Mouse (Mus musculus): ENCODE results near the gene Gm6370. TPM values are rescaled to one million over a fixed set of nuclear protein-coding genes. Genes with fewer than 3 reads are reported as not detected.
"Not testable (repeated sequence)": the region's sequence is repeated elsewhere in the genome, so short reads cannot be mapped to it uniquely, and the experiment has no call there.

Gene Gm6370
- total RNA-seq (2021) = not detected
- long read RNA-seq = 0 reads

- not testable (repeated sequence) for DNase-seq (ENCODE audit: low spot score in 2 of 2)
Measured at GRCm38 (mm10) chr5:146491063-146491462, at the start of gene Gm6370. TSS of gene Gm6370 (plus strand) at chr5:146491363.

GRCm38 (mm10) chr5:146442767-146443166 lies 48.4 kb upstream of the Gm6370 start:
- DNase-seq (ENCODE audit: low spot score in 2 of 2) = no peak

- DNase-seq (ENCODE audit: low spot score in 2 of 2) = no peak
Measured at GRCm38 (mm10) chr5:146446633-146447032, 44.5 kb upstream of the Gm6370 start.

- no peak for DNase-seq (ENCODE audit: low spot score in 2 of 2)
Measured at GRCm38 (mm10) chr5:146451592-146452254, 39.4 kb upstream of the Gm6370 start.

DNA sequence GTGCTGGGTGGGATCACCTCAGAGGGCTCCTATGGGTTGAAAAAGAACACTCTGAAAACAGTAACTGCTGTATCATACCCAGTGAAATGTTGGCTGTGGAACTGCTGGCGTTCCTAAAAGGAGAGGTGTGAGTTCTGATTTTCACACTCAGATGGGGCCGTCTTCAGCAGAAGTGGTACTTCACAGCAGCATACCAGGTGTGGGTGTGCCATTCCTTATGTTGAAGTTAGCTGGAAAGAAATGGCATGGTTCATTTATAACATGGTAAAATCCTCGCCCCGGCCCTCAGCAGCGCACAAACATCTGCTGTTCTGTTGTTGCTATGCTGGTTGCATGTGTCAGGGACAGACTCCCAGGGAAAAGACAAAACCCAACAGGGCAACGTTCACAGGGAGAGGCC lies 37.6 kb upstream of the Gm6370 start:
- no peak for DNase-seq (ENCODE audit: low spot score in 2 of 2)

DNA sequence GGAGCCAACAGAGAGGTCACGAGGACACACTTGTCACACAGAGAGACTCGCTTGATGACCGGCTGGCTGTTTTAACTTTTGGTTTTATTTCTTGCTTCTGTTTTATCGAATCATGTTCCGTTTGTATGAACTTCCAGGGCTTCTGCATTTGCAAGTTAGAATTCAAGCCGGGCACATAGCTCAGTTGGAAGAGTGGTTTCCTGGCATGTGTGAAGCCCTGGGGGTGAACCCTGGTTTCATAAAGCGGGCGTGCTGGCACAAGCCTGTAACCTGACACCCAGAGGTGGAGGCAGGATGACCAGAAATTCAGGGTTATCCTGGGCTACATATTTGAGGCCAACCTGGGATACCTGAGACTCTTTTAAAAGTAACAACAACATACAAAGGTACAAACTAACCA lies 29.6 kb upstream of the Gm6370 start:
- no peak for DNase-seq (ENCODE audit: low spot score in 2 of 2)

- DNase-seq (ENCODE audit: low spot score in 2 of 2) = no peak
Measured at GRCm38 (mm10) chr5:146466663-146467062, 24.5 kb upstream of the Gm6370 start.

GRCm38 (mm10) chr5:146468311-146468710 lies 22.9 kb upstream of the Gm6370 start:
- no peak for DNase-seq (ENCODE audit: low spot score in 2 of 2)

DNA sequence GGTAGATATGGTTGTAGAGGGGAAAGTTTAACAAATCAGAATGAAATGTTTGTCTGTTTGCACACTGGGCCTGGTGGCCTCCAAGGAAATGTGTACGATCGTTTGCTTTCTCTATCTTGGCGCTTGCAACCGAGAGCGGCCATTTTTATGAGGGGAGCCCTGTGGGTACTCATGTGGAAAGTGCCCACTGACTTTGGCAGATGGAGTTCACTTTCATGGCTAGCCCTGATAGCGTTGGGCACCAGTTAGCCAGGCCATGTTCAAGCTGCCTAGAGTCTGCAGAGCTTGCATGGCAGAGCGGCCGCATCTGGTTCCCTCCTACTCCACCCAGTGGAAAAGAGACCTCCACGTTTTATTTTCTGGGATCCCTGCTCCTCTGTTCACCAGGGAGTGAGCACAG lies 20.3 kb upstream of the Gm6370 start:
- DNase-seq (ENCODE audit: low spot score in 2 of 2) = no peak

DNA sequence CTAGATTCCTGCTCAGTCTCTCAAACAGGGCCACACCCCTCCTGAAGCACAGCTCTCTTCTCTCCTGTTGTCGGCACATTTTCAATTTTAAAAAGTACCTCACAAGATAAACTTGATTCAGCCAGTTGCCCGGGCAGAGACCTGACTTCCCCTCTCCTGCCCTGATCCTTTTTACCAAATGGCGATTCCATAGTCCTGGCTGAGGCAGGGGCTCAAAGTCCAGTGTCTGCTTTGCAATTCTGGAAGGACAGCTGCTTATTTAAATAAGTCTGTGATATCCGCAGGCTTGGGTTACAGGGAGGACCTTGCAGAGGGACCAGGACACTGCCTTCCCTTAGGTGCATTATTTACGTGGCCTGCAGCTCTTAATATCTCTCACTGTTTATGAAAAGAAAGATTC lies 19.9 kb upstream of the Gm6370 start:
- no peak for DNase-seq (ENCODE audit: low spot score in 2 of 2)

- no peak for DNase-seq (ENCODE audit: low spot score in 2 of 2)
Measured at GRCm38 (mm10) chr5:146471821-146472220, 19.3 kb upstream of the Gm6370 start.

GRCm38 (mm10) chr5:146479564-146479963 lies 11.6 kb upstream of the Gm6370 start:
- peak; percentile 20 to 67 for DNase-seq (ENCODE audit: low spot score in 2 of 2)

DNA sequence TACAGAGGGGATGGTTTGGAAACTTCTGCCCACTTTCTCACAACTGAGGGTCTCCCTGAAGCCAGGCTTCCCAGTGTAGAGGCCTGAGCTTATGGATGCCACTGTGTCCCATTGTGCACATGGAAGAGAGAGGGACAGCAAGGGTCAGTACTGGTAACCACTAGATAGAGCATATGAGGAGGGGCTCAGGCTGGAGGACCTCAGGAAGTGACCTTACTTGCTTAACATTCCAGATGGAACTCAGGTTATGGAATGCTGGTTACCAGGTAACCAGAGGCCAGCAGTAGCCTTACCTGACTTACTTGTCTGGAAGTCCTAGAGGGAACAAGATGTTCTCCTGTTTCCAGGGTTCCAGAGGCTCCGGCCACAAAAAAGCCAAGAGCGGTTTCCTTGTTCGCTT lies 9.5 kb upstream of the Gm6370 start, which contains the start of gene Gm6408:
Gm6408 (plus strand) TSS at position 301 of the 400 bp plus-strand sequence.
- DNase-seq (ENCODE audit: low spot score in 2 of 2) = not testable (repeated sequence)

- DNase-seq (ENCODE audit: low spot score in 2 of 2) = peak in 1 of 2 experiments; percentile 56
Measured at GRCm38 (mm10) chr5:146488959-146489358, 2.2 kb upstream of the Gm6370 start.

GRCm38 (mm10) chr5:146502099-146502498 lies 10.9 kb downstream of the Gm6370 start, which contains the start of gene 4930449I24Rik:
TSS of gene 4930449I24Rik (plus strand) at chr5:146502399.
- DNase-seq (ENCODE audit: low spot score in 2 of 2) = not testable (repeated sequence)

DNA sequence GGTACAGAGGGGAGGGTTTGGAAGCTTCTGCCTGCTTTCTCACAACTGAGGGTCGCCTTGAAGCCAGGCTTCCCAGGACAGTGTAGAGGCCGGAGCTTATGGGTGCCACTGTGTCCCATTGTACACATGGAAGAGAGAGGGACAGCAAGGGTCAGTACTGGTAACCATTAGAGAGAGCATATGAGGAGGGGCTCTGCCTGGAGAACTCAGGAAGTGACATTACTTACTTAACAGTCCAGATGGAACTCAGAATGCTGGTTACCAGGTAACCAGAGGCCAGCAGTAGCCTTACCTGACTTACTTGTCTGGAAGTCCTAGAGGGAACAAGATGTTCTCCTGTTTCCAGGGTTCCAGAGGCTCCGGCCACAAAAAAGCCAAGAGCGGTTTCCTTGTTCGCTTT lies 22.7 kb downstream of the Gm6370 start, which contains the start of gene Gm3402:
Gm3402 (plus strand) TSS at position 301 of the 400 bp plus-strand sequence.
- DNase-seq (ENCODE audit: low spot score in 2 of 2) = not testable (repeated sequence)

DNA sequence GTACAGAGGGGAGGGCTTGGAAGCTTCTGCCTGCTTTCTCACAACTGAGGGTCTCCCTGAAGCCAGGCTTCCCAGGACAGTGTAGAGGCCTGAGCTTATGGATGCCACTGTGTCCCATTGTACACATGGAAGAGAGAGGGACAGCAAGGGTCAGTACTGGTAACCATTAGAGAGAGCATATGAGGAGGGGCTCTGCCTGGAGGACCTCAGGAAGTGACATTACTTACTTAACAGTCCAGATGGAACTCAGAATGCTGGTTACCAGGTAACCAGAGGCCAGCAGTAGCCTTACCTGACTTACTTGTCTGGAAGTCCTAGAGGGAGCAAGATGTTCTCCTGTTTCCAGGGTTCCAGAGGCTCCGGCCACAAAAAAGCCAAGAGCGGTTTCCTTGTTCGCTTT lies 34.3 kb downstream of the Gm6370 start, which contains the start of gene Gm3404:
Gm3404 (plus strand) TSS at position 301 of the 400 bp plus-strand sequence.
- DNase-seq (ENCODE audit: low spot score in 2 of 2) = not testable (repeated sequence)

DNA sequence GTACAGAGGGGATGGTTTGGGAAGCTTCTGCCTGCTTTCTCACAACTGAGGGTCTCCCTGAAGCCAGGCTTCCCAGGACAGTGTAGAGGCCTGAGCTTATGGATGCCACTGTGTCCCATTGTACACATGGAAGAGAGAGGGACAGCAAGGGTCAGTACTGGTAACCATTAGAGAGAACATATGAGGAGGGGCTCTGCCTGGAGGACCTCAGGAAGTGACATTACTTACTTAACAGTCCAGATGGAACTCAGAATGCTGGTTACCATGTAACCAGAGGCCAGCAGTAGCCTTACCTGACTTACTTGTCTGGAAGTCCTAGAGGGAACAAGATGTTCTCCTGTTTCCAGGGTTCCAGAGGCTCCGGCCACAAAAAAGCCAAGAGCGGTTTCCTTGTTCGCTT lies 46.2 kb downstream of the Gm6370 start, which contains the start of gene Gm3409:
Gm3409 (plus strand) TSS at position 301 of the 400 bp plus-strand sequence.
- not testable (repeated sequence) for DNase-seq (ENCODE audit: low spot score in 2 of 2)

Other genes with a start within 250 kb of the Gm6370 start
- 100 to 1,000 TPM; 104 to 106 TPM for gene Wasf3, start 106.4 kb upstream of the Gm6370 start, total RNA-seq (2021)
- gene Gm6408, start 9.4 kb upstream of the Gm6370 start, total RNA-seq (2021) = not detected
- gene 4930449I24Rik, start 11.0 kb downstream of the Gm6370 start, total RNA-seq (2021) = not detected
- gene Gm3402, start 22.8 kb downstream of the Gm6370 start, total RNA-seq (2021) = not detected
- not detected for gene Gm3404, start 34.4 kb downstream of the Gm6370 start, total RNA-seq (2021)
- not detected for gene Gm3409, start 46.3 kb downstream of the Gm6370 start, total RNA-seq (2021)
- gene Gm3415, start 64.8 kb downstream of the Gm6370 start, total RNA-seq (2021) = not detected
- 10 to 100 TPM; 33.5 to 37.5 TPM for gene Gpr12, start 93.9 kb downstream of the Gm6370 start, total RNA-seq (2021)

Data from layer of hippocampus, adult 18-20 months (tissue).